Mouse (Mus musculus): ENCODE data around the gene Mrc2. TPM values are rescaled to one million over a fixed set of nuclear protein-coding genes. Genes with fewer than 3 reads are reported as not detected.

Mrc2 gene
- polyA plus RNA-seq, 1 experiment from 2014 or later = 16.9 TPM

- Histone ChIP-seq H3K36me3 (peaks cover 94% of the 10 kb centered on the region), H3K4me3 (no peak overlapping the region), H3K9me3 (replicated peaks) (no peaks in the 10 kb centered on the region), H3K4me1 (peaks cover 13% of the 10 kb centered on the region), H3K27me3 (ENCODE audit: low read depth, poor library complexity, severe bottlenecking) (no peaks in the 10 kb centered on the region), H3K27ac (replicated peaks) (no peak overlapping the region)
- no peak for DNase-seq (ENCODE audit: low spot score)
- WGBS = 82% methylated on average over 12 of the region's 12 CpGs
Measured at GRCm38 (mm10) chr11:105281763-105282459, 10.5 kb upstream of the Mrc2 start.

DNA sequence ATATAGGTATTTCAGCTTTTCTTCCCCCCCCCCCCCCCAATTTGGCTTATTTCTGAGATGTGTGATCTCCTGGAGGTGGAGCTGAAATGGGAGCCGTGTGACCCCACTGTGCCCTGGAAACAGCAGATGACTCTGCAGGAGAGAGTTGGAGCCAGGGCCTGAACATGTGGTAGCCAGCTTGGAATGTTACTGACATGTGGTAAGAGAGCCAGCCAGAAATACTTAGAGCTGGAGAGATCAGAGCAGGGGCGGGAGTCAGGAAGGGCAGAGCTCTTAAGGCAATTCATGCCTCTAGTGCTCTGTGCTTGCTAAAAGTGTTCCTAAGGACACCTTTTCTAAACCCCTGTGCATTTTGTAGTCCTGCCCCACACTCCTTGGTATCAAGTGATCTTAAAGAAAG is 10.0 kb upstream of the Mrc2 start:
- no peak overlapping the region for H3K4me3 ChIP-seq
- no peaks in the 10 kb centered on the region for H3K27me3 ChIP-seq (ENCODE audit: low read depth, poor library complexity, severe bottlenecking)
- H3K36me3 ChIP-seq = peaks cover 94% of the 10 kb centered on the region
- no peak overlapping the region for H3K27ac ChIP-seq (replicated peaks)
- no peaks in the 10 kb centered on the region for H3K9me3 ChIP-seq (replicated peaks)
- H3K4me1 ChIP-seq = peaks cover 13% of the 10 kb centered on the region
- 59% methylated on average over 2 of the region's 2 CpGs for WGBS
- DNase-seq (ENCODE audit: low spot score) = peak; percentile 21

GRCm38 (mm10) chr11:105283016-105283415 is 9.4 kb upstream of the Mrc2 start:
- Histone ChIP-seq H3K36me3 (peaks cover 94% of the 10 kb centered on the region), H3K4me1 (peaks cover 13% of the 10 kb centered on the region), H3K27ac (replicated peaks) (no peak overlapping the region), H3K9me3 (replicated peaks) (no peaks in the 10 kb centered on the region), H3K4me3 (no peak overlapping the region), H3K27me3 (ENCODE audit: low read depth, poor library complexity, severe bottlenecking) (no peaks in the 10 kb centered on the region)
- 95% methylated on average over 9 of the region's 9 CpGs for WGBS
- DNase-seq (ENCODE audit: low spot score) = no peak

- peaks cover 78% of the 10 kb centered on the region for H3K36me3 ChIP-seq
- H3K4me3 ChIP-seq = no peak overlapping the region
- no peak for DNase-seq (ENCODE audit: low spot score)
Measured at GRCm38 (mm10) chr11:105285720-105286119, 6.7 kb upstream of the Mrc2 start.

GRCm38 (mm10) chr11:105289403-105289802 is 3.0 kb upstream of the Mrc2 start:
- no peak for DNase-seq (ENCODE audit: low spot score)
- H3K27ac ChIP-seq (replicated peaks) = no peak overlapping the region
- no peak overlapping the region for H3K4me3 ChIP-seq
- H3K36me3 ChIP-seq = peaks cover 41% of the 10 kb centered on the region
- peaks cover 68% of the 10 kb centered on the region for H3K4me1 ChIP-seq
- no peaks in the 10 kb centered on the region for H3K27me3 ChIP-seq (ENCODE audit: low read depth, poor library complexity, severe bottlenecking)
- no peaks in the 10 kb centered on the region for H3K9me3 ChIP-seq (replicated peaks)
- WGBS = 64% methylated on average over 3 of the region's 3 CpGs

More at GRCm38 (mm10) chr11:105285720-105286119, 6.7 kb upstream of the Mrc2 start:
- WGBS = 65% methylated on average over 3 of the region's 3 CpGs
- H3K9me3 ChIP-seq (replicated peaks) = no peaks in the 10 kb centered on the region
- H3K27me3 ChIP-seq (ENCODE audit: low read depth, poor library complexity, severe bottlenecking) = no peaks in the 10 kb centered on the region
- peaks cover 32% of the 10 kb centered on the region for H3K4me1 ChIP-seq
- no peak overlapping the region for H3K27ac ChIP-seq (replicated peaks)

GRCm38 (mm10) chr11:105291681-105292123 is 741 bp upstream of the Mrc2 start:
- peak overlapping the region; percentile 82 for H3K4me3 ChIP-seq
- no peak for DNase-seq (ENCODE audit: low spot score)
- no peaks in the 10 kb centered on the region for H3K27me3 ChIP-seq (ENCODE audit: low read depth, poor library complexity, severe bottlenecking)
- WGBS = 1% methylated on average over 10 of the region's 10 CpGs
- peak overlapping the region; percentile 96 for H3K27ac ChIP-seq (replicated peaks)
- H3K9me3 ChIP-seq (replicated peaks) = no peaks in the 10 kb centered on the region
- peaks cover 27% of the 10 kb centered on the region for H3K36me3 ChIP-seq
- H3K4me1 ChIP-seq = peaks cover 64% of the 10 kb centered on the region

DNA sequence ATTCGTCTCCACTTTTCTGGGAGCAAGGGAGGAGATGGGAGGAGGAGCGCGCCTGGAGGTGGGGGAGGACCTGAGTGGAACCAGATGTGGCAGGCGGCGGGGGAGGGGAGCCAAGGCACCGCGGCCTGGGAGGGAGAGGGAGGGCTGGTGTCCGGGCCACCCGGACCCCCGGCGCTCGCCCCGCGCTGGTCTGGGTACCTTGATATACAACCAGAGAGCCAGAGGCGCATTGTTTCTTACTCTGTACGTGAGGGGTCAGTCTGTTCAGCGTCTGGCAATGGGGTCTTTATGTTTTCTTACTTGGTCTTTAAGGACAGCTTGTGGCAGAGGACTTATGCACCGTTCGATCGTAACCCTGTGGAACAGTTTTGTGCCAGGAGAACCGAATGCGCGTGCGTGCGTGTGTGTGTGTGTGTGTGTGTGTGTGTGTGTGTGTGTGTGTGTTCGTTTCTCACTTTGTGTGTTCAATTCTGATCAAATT is 698 bp downstream of the Mrc2 start:
- Histone ChIP-seq H3K27ac (replicated peaks) (peak overlapping the region; percentile 96), H3K27me3 (ENCODE audit: low read depth, poor library complexity, severe bottlenecking) (no peaks in the 10 kb centered on the region), H3K4me1 (peaks cover 64% of the 10 kb centered on the region), H3K4me3 (peak overlapping the region; percentile 82), H3K36me3 (peaks cover 28% of the 10 kb centered on the region), H3K9me3 (replicated peaks) (no peaks in the 10 kb centered on the region)
- peak; percentile 81 for DNase-seq (ENCODE audit: low spot score)
- under 1% methylated on average over 26 of the region's 26 CpGs for WGBS

DNA sequence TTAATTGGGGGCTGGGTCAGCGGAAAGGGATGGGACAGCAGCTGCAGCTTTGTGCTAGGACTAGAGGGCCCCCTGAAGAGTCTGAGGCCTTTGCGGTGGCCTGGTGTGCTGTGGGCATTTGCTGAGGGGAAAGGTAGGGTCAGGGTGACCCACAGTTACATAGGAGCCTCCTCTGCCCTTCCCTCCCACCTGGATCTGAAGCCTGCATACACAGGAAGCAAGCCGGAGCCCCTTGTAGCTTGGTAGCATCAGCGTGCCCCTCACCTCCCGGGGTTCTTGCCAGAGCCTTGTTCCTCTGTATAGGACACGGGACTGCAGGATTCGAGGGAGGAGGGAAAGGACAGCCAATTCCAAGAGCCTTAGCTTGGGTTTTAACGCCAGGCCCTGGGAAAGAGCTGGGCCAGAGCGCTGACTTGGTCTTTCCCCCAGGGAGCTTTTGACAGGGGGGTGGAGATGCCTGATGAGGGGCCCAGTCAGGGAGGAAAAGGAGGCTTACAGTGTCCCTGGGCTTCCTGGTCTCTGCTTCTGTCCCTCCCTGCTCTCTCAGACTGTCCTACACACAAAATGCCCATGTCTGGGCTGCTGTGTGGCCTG is 1.6 kb downstream of the Mrc2 start:
- Histone ChIP-seq H3K4me1 (peaks cover 63% of the 10 kb centered on the region), H3K27me3 (ENCODE audit: low read depth, poor library complexity, severe bottlenecking) (no peaks in the 10 kb centered on the region), H3K9me3 (replicated peaks) (no peaks in the 10 kb centered on the region), H3K36me3 (peaks cover 31% of the 10 kb centered on the region), H3K4me3 (peak overlapping the region; percentile 82), H3K27ac (replicated peaks) (peak overlapping the region; percentile 96)
- 1% methylated on average over 9 of the region's 9 CpGs for WGBS
- DNase-seq (ENCODE audit: low spot score) = peak; percentile 36

GRCm38 (mm10) chr11:105296084-105296483 is 3.6 kb downstream of the Mrc2 start:
- Histone ChIP-seq H3K27me3 (ENCODE audit: low read depth, poor library complexity, severe bottlenecking) (no peaks in the 10 kb centered on the region), H3K27ac (replicated peaks) (no peak overlapping the region), H3K9me3 (replicated peaks) (no peaks in the 10 kb centered on the region), H3K36me3 (peaks cover 50% of the 10 kb centered on the region), H3K4me1 (peaks cover 42% of the 10 kb centered on the region), H3K4me3 (no peak overlapping the region)
- DNase-seq (ENCODE audit: low spot score) = no peak
- 89% methylated on average over 10 of the region's 10 CpGs for WGBS

GRCm38 (mm10) chr11:105310197-105310596 is 17.8 kb downstream of the Mrc2 start:
- no peak for DNase-seq (ENCODE audit: low spot score)
- Histone ChIP-seq H3K27ac (replicated peaks) (no peak overlapping the region), H3K4me3 (no peak overlapping the region), H3K27me3 (ENCODE audit: low read depth, poor library complexity, severe bottlenecking) (no peaks in the 10 kb centered on the region), H3K36me3 (peaks cover 17% of the 10 kb centered on the region), H3K4me1 (peaks cover 49% of the 10 kb centered on the region), H3K9me3 (replicated peaks) (no peaks in the 10 kb centered on the region)
- WGBS = 94% methylated on average over 7 of the region's 7 CpGs

DNA sequence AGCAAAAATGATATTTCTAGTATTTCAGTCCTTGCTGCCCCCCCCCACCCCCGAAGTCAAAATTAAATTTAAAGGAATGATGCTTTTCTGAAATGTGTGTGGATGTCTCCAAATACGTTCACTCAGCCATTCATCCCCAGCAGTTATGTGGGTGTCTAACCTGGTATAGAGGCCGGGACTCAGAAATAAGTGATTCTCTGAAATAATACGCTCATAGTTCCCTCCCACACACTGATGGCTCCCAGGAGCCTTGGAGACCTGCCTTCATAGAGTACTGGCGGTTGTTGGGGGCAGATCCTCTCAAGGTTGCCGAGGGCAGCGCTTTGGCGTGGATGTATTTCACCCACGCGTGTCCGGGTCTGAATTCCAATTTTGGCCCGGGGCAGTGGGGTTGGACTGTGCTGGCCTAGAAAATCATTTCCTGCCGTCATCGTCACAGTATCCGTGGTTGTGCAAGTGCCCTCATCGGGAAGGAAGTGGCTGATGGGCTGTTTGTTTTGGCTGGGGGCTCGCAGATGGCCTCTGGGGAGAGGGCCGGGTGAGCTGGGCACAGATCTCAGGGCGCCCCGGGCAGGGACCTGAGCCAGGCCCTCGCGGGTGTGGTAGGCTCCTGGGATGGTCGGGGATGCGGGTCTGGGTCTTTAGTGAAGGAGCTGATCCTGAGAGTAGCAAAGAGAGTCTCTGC is 19.0 kb downstream of the Mrc2 start:
- WGBS = 79% methylated on average over 24 of the region's 24 CpGs
- no peak overlapping the region for H3K4me3 ChIP-seq
- peaks cover 5% of the 10 kb centered on the region; the same call in 1 of the 2 replicates for H3K36me3 ChIP-seq
- H3K27ac ChIP-seq (replicated peaks) = peak overlapping the region; percentile 71
- no peaks in the 10 kb centered on the region for H3K27me3 ChIP-seq (ENCODE audit: low read depth, poor library complexity, severe bottlenecking)
- no peaks in the 10 kb centered on the region for H3K9me3 ChIP-seq (replicated peaks)
- DNase-seq (ENCODE audit: low spot score) = no peak
- peaks cover 59% of the 10 kb centered on the region for H3K4me1 ChIP-seq

DNA sequence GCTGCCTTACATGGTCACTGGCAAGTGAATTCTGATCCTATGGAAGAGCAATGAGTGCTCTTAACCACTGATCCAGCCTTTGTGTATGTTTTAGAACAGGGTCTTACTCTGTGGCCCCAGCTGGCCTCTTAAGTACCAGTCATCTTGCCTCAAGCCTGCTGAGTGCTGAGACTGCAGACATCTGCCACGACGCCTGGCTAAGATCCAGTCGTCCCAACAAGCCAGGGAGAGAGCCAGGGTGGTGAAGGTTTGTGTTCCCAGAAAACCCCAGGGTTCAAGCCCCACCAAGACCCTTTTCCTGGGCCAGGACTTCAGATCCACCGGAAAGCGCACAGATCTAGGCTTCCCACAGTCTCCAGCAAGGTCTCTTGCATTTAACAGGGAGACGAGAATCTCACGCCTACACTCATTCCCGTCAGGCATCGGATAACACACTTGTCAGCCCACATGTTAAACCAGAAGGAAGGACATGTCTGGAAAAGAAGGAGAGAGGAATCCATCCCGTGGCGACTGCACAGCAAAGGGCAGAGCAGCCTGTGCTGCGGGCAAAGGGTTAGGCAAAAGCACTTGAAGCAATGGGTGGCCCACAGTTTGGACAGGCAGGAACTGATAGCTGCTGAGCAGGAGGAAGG is 20.0 kb downstream of the Mrc2 start:
- no peaks in the 10 kb centered on the region for H3K27me3 ChIP-seq (ENCODE audit: low read depth, poor library complexity, severe bottlenecking)
- peak overlapping the region; percentile 81 for H3K27ac ChIP-seq (replicated peaks)
- H3K36me3 ChIP-seq = peaks cover 5% of the 10 kb centered on the region; the same call in 1 of the 2 replicates
- H3K4me3 ChIP-seq = no peak overlapping the region
- peaks cover 59% of the 10 kb centered on the region for H3K4me1 ChIP-seq
- 53% methylated on average over 12 of the region's 12 CpGs for WGBS
- no peaks in the 10 kb centered on the region for H3K9me3 ChIP-seq (replicated peaks)
- peak; percentile 30 for DNase-seq (ENCODE audit: low spot score)

All from midbrain, embryonic 10.5 days (tissue).